Mouse (Mus musculus) gastrocnemius, postnatal 36 days (tissue): ENCODE measurements around the gene Sec31a. TPM values are rescaled to one million over a fixed set of nuclear protein-coding genes. Genes with fewer than 3 reads are reported as not detected.
"Not testable (repeated sequence)": the region's sequence is repeated elsewhere in the genome, so short reads cannot be mapped to it uniquely, and the experiment has no call there.

Experiments used
- DNase-seq, 2 experiments: peaks; one replicate each; pipeline ENCODE4 v3.0.0; 2022
- intact Hi-C: fragments of 180-260 bp; cut with DNase I; formaldehyde crosslinking; loops from one replicate; pipeline ENCODE4 v1.15.1; 2025
- long read RNA-seq, 2 experiments: library from polyadenylated mRNA; stranded (forward); transcript quantifications; one replicate each; pipeline ENCODE4 v2.0.0; 2021
- total RNA-seq, 2 experiments: library from RNA; stranded (reverse); gene quantifications; 2 replicates each; pipeline ENCODE4 v1.2.3; 2021

Gene Sec31a
- total RNA-seq = 10 to 100 TPM; 50.8 to 59.9 TPM
- long read RNA-seq, experiment 1, partial matches to known transcripts = 5 of 16 reads
- long read RNA-seq, experiment 1, other reads (novel, unspliced or antisense) = 10 of 16 reads
- long read RNA-seq, experiment 2, full-length matches to known transcripts = 2 of 30 reads
- long read RNA-seq, experiment 2, partial matches to known transcripts = 10 of 30 reads
- long read RNA-seq, experiment 2, other reads (novel, unspliced or antisense) = 18 of 30 reads

DNA sequence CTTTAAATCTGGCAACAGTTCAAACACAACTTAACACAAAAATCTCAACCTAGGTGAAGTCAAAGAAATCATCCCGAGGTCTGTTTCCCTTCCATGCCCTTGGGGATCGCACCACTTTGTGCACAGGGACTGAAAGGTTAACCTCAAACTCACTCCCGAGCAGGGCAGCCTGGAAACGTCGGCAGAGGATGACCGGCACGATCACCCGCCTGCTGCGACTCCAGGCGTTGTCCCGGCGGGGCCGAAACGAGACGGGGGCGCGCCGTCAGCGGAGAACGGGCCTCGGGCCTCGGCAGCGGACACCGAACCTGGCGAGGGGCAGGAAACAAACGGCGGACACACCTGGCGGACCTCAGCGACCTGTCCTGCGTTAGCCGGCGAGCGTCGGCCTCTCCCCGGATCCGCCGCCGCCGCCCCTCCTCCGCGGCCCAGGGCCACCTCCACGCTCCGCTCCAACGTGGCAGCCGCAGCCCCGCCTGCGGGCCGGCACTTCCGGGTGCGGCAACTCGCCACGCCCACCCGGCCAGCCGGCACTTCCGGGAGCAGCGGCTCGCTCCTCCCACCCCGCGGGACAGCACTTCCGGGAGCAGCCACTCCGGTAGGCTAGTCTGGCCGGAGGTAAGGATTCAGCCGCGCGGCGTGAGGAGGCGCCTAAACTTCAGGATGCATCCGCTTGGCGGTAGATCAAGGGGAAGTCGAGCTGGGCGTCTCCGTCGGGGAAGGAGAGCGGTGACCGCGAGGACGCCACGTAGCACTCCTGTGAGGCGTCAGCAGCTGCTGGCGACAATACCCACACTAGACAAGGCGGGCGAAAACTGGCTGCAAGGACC, at the start of gene Sec31a:
Gene Sec31a (minus strand): TSS at position 474 of the 830 bp plus-strand sequence.
- intact Hi-C loops = loop anchor here (1.0 to 5.0 kb wide), 3 partner anchors 13 to 102 kb away; partner anchors contain the start of genes Cops4 and Lin54
- peak; percentile 95 to 98 for DNase-seq

DNA sequence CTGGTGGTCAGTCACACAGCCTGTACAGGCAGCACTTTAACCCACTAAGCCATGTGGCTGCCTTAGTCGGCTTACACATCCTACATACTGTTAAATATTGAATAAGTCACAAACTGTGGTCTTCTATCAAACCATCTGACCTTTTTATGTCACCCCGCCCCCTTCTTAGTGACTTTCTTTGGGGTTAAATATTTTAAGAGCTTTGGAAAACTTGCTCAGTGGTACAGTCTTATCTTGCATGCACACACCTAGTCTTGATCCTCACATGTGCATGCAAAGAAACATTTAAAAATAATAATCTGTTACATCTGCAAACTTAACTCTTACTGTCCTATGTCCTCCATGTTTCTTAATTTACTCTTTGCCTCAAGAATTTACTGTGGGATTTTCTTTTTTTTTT, 46.3 kb upstream of the Sec31a start:
- intact Hi-C loops = no loop called here
- DNase-seq = no peak

DNA sequence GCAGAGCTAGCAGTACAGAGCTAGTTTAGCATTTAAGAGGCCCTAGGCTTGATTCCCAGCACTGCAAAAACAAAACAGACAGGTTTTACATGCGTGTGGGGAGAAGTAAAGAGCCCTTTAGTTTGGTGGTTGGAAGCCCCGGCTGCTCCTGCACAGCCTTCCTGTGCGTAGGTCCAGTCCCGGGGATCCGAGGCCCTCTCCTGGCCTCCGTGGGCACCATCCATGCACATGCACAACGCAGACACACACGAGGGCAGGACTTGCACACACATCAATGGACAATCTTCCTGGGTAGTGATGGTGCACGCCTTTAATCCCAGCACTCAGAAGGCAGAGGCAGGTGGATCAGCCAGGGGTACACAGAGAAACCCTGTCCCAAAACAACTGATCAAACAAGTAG, 45.5 kb upstream of the Sec31a start:
- DNase-seq = no peak
- intact Hi-C loops = no loop called here

DNA sequence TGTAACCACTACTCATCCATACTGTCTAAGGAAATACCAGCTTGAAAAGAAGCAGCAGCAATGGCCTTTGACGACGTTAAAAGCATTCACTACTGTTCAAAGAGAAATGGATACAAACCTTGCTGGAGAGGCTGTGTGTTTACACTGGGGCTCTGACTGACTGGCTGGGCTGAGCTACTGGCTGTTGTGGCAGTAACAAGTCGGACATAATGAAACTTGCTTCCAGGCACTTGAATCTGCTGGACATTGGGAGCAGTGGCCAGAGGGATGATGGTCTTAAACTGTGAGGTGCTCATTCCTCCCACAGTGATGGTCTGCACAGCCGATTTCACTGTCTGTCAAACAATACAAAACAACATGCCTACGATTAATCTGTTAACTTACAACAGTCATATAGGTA, 43.4 kb upstream of the Sec31a start:
- DNase-seq = no peak
- intact Hi-C loops = no loop called here

DNA sequence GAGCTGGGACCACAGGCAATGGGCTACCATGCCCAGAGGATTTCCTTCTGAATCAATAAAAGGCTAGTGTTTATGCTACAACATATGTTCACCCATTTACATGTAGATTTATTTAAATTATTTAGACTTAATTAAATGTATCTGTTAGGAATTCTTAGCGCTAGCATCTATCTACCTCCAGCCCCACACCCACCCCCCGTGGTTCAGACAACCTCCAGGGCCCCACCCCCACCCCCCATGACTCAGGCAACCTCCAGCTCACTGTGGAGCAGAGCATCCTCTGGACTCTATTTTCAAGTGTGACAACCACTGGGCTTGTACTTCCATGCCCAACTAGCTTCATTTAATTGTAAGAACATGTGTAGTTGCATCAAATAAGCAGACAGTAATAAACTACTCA, 35.8 kb upstream of the Sec31a start:
- intact Hi-C loops = no loop called here
- DNase-seq = no peak

DNA sequence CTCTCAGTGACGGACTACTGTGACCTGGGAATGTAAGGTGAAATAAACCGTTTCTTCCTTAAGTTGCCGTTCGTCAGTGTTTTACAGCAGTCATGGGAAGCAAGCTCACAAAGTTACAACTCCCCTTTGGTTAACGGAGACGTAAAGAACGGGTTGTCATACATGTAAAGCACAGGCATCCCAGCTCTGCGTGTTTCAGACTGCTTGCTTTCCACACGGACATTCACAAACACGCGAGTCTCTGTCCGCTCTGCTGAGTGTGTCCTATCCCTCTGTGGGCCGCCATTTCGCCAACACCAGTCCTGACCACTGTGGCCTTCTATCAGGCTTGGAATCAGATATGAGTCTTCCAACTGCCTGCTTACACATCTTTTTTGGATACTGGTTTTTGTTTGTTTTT, 22.8 kb upstream of the Sec31a start:
- DNase-seq = no peak
- intact Hi-C loops = loop anchor here (2.0 kb wide), 1 partner anchor 44 kb away; no protein-coding TSS in a partner anchor

DNA sequence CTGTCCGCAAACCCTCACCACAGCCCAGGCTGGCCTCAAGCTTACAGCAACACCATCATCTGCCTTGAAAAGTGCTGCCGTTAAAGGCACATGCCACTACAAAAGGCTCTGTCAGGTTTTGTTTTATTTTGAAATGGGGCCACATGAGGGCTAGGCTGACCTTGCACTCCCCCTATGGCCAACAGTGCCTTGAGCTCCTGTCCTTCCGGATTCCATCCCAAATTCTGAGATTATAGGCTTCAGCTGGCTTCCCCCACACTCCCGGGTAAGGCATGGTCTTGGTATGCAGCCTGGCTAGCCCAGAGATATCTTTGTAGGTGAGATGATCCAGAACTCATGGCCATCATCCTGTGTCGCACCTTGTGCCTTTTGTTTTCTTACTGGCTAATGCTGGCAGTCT, 21.9 kb upstream of the Sec31a start:
- no peak for DNase-seq
- intact Hi-C loops = loop anchor here (2.0 kb wide), 1 partner anchor 45 kb away; no protein-coding TSS in a partner anchor

DNA sequence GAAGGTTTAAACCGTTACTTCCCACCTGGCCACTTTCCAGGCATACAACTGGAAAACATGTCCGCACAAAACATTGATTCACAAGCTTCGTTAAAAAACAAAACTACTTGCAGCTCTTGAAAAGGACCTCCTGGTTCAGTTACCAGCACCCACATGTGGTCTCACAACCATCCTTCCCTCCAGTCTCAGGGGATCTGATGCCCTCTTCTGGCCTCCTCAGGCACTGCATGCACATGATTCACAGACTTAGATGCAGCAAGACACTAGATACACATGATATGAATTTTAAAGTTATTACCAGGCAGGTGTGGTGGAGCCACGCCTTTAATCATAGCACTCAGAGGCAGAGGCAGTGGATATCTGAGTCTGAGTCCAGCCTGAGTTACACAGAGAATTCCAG, 21.1 kb upstream of the Sec31a start:
- DNase-seq = no peak
- intact Hi-C loops = no loop called here

DNA sequence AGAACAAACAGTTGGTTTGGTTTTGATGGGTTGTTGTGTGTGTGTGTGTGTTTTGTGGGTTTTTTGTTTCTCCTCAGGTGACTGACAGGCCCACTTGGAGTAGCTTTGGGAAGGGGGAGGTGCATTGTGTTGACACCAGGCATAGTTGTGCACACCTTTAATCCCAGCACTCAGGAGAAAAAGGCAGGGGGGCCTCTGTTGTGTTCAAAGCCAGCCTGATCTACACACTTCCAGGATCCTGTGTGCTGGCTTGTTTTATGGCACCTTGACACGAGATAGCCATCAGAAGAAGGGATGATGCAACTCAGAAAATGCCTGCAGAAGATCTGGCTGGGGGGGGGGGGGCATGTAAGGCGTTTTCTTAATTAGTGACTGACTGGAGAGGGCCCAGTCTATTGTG, 14.9 kb upstream of the Sec31a start:
- no peak for DNase-seq
- intact Hi-C loops = loop anchor here (5.0 kb wide), 2 partner anchors 66 to 86 kb away; partner anchors contain the start of gene Cops4

DNA sequence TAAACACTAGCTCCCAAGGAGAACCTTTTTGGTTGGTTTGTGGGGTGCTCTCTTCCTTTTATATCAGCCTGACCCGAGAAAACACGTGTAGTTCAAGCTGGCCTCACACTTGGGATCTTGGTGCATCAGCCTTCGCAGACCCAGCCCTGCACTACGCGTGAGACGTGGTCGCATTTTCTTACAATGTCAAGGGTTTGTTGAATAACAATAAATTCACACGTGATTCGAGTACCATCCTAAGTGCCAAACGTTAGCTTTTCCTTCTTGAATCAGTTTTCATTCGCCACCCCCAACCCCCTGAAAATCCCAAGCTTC, 14.0 kb upstream of the Sec31a start:
- intact Hi-C loops = loop anchor here (5.0 kb wide), 2 partner anchors 67 to 87 kb away; partner anchors contain the start of gene Cops4
- DNase-seq = no peak

DNA sequence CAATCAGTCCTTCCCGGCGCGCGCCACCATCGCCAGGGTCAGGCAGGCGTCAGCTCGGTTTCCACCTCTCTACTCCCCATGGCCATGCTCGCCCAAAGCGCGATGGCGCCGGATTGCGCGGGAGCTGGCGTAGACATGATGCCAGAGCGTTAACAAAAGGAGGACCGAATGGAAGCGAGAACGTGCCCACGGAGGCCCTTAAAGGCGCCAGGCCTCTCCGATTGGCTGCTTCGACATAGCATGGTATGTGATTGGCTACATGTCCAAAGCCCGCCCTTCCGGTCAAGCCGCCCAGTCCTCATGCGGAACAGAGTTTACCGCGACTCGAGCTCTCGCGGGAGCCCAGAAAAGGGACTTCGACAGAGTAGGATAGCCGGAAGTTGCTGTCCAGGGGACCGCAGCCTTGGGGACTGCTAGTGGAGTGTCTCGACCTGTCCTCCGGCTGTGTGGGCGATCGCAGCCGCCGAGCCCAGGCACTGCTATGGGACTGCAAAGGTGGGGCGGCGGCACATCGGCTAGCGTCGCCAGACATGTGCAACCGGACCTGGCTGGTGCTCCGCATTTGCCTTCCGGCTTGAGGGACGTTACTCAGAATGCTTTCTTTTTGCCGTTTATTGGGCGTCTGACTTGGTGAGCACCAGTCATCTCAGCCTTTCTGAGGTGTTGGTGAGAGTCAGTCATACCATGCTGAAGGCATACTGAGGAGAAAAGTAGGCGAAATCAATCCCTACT, 13.5 kb upstream of the Sec31a start:
- DNase-seq = peak; percentile 88 to 90
- intact Hi-C loops = loop anchor here (1.0 to 10.0 kb wide), 4 partner anchors 13 to 455 kb away; partner anchors contain the start of genes 4930524J08Rik, Cops4, Hnrnpd and Sec31a

DNA sequence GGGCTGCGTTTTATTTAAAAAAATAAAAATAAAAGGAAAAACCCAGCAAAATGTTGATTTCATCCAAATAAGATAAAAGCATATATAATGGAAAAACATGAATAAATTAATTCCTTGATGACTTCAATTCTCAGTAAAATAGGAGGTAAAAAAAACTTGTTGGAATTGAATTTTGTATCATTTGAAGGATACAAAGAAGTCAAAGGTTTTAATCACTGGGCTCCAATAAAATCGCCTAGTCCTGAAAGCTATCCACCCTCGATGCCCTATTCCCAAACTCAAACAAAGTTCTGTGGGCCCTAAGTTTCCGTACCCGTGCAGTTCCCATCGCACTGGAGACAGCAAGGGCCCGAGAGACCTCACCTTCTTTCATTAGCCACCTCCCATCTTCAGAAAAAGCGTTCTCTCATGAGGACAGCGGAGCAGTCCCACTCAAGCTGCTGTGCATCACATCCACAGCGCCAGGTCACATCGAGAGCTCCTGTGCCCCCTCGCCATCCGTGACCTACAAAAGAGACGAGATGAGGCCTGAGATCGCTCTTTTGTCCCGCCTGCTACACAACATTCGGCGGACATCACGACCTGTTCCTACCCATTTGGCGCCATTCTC, 12.8 kb upstream of the Sec31a start:
- intact Hi-C loops = loop anchor here (1.0 to 10.0 kb wide), 2 partner anchors 13 to 454 kb away; partner anchors contain the start of genes 4930524J08Rik, Hnrnpd and Sec31a
- DNase-seq = no peak

DNA sequence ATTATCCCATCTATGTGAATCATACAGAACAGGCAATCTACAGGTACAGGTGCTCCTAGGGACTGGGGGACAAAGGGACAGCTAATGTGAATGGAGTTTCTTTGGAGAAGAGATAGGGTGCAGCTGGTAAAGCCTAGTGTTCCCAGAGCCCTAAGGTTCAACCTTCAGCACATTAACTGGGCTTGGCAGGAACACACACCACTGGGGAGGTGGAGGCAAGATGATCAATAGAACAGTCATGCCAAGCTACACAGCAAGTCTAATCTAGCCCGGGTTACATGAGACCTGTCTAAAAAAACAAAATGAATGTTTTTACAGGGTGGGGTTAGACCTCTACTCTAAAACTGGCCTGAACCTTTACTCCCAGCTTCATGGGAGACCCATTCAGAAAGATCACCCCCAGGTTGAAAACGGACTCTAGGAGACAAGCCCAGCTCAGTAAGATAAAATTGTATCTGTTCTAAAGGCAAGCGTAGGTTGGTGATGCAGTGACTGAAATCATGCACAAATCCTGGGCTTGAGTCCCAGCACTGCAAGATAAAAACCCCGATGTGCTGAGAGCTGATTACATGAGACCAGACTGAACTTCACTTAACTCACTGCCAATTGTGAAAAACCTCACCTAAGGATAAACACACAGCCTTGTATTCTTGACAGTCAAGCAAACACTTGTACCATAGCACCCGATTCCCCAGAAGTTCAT, 12.1 kb upstream of the Sec31a start:
- no peak for DNase-seq
- intact Hi-C loops = loop anchor here (10.0 kb wide), 1 partner anchor 453 kb away; the partner anchor contains the start of genes 4930524J08Rik and Hnrnpd

DNA sequence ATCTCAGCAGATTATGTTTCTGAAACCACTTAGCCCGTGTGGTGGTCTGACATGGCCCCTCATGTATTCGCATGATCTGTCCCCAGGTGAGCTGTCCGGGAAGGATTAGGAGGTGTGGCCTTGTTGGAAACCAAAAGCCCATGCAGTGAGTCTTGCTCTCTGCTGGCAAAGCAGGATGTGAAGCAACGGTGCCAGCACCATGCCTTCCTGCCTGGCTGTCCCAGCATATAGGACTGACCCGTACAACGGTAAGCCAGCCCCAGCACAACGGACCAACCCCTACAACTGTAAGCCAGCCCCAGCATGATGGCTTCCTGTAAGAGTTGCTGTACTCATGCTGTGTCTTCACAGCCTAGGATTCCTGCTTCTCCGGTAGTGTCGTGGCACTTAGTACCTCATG, 11.2 kb upstream of the Sec31a start:
- no peak for DNase-seq
- intact Hi-C loops = loop anchor here (10.0 kb wide), 1 partner anchor 452 kb away; the partner anchor contains the start of genes 4930524J08Rik and Hnrnpd

DNA sequence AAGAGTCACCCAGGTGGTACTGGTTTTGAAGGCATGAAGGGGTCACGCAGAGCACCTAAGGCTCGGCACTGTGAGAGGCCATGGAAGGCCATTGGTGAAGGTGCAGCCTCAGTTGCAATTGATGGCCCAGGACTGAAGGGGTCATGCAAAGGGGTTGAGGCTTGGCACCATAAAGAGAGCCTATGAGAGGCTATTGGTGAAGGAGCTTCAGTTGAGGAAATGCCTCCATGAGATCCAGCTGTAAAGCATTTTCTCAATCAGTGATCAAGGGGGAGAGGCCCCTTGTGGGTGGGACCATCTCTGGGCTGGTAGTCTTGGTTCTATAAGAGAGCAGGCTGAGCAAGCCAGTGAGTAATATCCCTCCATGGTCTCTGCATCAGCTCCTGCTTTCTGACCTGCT, 9.8 kb upstream of the Sec31a start:
- intact Hi-C loops = loop anchor here (10.0 kb wide), 1 partner anchor 451 kb away; the partner anchor contains the start of genes 4930524J08Rik and Hnrnpd
- not testable (repeated sequence) for DNase-seq

DNA sequence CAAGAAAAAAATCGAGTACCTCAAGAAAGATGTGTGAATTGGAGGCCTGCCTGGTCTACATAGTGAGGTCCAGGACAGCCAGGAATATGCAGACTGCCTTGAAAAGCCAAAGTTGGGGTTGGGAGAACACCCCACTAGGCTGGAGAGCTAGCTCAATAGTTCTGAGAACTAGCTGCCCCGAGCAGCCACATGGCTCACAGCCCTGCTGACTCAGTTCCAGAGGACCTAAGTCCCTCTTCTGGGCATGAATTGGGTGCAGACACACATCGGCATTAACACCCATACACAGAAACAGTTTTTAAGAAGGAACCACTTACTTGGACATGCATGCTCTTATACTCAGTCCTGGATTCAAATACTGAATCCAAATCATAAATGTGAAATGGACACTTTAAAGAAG, 8.2 kb upstream of the Sec31a start:
- DNase-seq = no peak
- intact Hi-C loops = loop anchor here (10.0 kb wide), 1 partner anchor 449 kb away; the partner anchor contains the start of genes 4930524J08Rik and Hnrnpd

DNA sequence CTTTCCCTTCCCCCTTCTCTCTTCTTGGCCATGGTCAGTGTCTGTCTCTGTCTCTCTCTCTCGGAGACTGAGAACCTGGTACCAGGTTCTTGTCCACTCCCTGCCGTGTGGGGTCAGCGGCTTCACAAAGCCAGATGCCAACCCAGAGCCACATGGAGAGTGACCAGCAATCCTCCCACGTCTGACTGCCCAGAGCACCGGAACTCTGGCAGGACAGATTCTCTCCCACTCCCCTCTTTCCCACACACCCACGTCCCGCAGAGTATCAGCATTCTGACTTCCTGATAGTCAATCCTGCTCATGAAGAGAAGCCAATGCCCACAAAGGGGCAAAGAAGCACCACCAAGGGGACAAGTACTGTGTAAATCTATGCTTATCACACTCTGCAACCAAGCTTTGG, 7.6 kb upstream of the Sec31a start:
- intact Hi-C loops = loop anchor here (10.0 kb wide), 1 partner anchor 449 kb away; the partner anchor contains the start of genes 4930524J08Rik and Hnrnpd
- DNase-seq = no peak

DNA sequence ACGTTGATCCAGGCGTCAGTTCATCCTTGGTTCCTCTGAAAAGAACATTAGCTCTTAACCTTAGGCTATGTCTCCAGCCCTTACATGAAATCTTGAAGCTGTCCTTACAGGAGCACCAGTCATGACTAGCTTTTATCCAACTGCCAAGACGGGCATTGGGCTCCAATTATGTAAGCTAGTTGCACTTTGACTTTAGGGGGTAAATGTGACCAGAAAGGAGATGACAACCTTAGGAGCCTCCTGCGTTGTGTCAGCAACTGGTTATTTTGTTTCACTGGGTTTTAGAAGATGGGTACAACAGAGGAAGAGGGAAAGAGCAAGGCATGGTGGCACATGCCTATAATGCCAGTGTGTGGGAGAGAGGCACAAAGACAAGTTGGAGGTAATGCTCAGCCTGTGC, 2.8 kb upstream of the Sec31a start:
- intact Hi-C loops = loop anchor here (5.0 kb wide), 1 partner anchor 83 kb away; the partner anchor contains the start of gene Lin54
- no peak for DNase-seq

DNA sequence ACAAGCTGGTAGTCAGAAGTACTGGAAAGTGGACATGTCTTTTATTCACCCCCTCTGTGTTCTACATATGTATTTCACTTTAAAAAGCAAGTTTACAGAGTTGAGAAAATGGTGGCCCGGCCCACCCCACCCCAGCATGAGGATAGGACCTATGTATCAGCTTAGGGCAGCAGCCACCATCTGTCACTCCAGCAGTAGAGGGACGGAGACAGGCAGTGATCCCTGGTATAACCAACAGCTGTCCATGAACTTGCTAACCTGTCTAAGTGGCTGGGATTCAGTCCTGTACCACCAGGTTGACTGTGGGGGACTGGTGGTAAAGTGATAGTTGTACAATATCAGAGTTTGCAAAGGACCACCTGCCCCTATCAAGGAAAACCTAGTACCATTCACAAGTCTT, 2.0 kb upstream of the Sec31a start:
- no peak for DNase-seq
- intact Hi-C loops = loop anchor here (5.0 kb wide), 1 partner anchor 84 kb away; the partner anchor contains the start of gene Lin54
